Mouse (Mus musculus): ENCODE measurements around the gene Pik3r4.

The Pik3r4 gene

DNA sequence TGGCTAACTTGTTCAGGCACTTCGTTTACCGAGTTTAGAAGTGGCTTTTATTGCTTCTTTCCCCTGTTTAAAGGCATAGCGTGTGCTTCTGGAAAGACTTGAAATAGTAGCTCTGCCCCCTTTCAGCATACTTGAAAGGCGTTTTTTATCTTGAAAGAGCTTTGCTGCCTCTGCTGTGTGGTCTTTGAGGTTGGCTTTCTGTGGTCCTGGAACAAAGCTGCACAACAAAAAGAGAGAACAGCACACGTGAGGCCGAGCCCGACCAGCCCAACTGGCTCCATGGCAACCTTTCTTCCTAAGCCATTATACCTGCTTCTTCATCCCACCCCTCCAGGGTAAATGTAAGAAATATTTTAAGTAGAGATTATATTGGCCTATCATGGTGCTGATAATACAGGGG lies 46.7 kb downstream of the Pik3r4 start:
- ChIA-PET CTCF (interaction anchor here in 2 of 4 experiments (0.6 to 1.9 kb wide), 2 partner anchors 168 to 513 kb away, joined by 3 to 5 read pairs; no protein-coding TSS in a partner anchor), POLR2A (no interaction called here)

DNA sequence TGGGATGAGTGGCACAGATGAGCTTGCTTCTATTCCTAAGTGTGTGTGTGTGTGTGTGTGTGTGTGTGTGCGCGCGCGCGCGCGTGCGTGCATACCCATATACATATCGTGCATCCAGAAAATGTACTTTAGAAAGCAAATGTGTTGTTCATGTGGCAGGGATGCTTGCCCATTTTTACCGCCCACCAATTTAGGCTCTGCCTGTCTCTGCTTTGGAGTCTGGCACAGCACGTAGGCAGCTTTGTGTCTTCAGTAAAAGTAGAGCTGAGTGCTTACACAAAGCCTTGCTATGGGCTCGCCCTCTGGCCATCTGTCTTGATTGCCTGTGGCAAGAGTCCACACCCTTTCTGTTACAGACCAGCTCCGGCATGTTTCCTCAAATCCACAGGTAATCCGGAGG lies 49.7 kb downstream of the Pik3r4 start:
- ChIA-PET POLR2A (interaction anchor here in 2 of 4 experiments (0.5 to 0.6 kb wide), 2 partner anchors 34 to 556 kb away, joined by 3 read pairs; no protein-coding TSS in a partner anchor), CTCF (interaction anchor here in 3 of 4 experiments (0.5 to 3.1 kb wide), 11 partner anchors 9 to 420 kb away, joined by 3 to 32 read pairs (median 4); no protein-coding TSS in a partner anchor)

DNA sequence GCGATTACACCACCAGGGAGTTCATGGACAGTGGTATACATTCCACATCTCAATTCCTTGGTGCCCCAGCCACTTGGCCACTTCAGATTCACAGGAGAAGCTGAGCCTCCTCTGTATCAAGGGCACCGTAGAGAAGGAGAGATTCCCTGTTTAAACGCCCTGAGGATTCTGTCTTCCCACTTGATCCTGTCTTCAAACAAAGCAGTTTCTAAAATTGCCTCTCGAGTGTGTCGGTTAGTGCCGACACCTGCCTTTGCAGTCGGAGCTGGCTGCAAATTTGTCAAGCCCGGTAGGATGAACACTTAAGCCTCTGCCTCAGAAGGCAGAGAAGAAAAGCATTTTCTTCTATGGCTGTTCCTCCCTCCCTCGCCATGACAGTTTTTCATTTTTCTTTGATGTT lies 50.3 kb downstream of the Pik3r4 start:
- POLR2A ChIA-PET: interaction anchor here in 1 of 4 experiments (0.5 kb wide), 1 partner anchor 557 kb away, joined by 3 read pairs; no protein-coding TSS in a partner anchor
- CTCF ChIA-PET: interaction anchor here (0.5 to 3.1 kb wide), 25 partner anchors 9 to 464 kb away, joined by 3 to 32 read pairs (median 5); partner anchors contain the start of genes Col6a6 (in 1 of the 4) and Glyctk (in 1 of the 4)

DNA sequence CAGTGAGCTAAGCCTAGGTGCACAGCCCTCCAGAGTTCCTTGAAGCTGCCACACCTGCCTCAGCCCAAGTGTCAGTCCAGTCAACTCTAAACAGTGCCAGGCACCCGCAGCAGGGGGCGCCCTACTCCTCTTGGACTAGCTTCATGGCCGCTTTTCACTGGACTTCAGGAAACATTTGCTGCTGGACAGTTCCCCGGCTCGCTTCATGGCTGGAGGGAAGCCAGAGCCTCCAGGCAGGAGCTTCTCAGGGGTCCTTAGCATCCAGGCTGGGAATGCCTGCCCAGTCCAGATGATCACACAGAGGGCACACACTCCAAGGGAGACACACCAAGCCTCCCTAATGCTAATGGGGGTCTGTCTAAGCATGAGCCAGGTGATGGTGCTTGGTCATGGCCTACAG lies 51.1 kb downstream of the Pik3r4 start:
- ChIA-PET POLR2A (interaction anchor here in 1 of 4 experiments (1.1 kb wide), 1 partner anchor 13 kb away, joined by 5 read pairs; no protein-coding TSS in a partner anchor), CTCF (interaction anchor here (0.5 to 3.1 kb wide), 56 partner anchors 9 to 728 kb away, joined by 3 to 32 read pairs (median 4); partner anchors contain the start of genes Col6a6 (in 1 of the 4) and Glyctk (in 1 of the 4))

DNA sequence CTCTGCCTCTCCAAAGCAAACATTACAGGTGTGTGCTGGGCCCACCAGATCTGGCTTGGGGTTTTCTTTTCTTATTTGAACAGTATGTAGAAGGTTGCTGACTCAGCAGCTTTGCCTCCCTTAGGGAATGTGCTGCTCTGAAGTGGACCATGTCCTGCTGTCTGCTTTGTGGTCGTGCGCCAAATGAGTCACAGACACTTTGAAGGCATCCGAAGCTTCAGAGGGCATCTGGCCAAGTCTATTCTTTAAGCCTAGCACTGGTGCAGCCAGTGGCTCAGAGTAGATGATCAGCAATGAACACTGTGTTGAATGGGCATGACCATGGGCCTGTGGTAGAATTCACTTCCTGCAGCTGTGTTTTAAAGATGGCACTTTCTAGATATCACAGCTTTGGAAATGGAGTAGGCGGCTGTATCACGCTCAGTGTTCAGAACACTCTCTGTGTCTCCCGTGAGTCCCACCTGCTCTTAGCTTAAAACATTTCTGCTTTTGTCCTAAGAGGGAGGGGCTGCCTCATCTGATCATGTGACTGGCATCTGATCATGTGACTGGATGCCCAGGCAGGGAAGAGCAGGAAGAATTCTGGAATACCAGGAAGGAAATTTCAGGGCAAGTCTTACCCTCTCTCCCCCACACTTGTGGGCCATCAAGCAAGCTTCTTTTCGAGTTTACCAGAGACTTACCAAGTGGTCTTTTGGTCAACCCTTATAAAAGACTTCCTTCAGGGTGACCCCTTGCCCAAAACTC lies 54.2 kb downstream of the Pik3r4 start:
- POLR2A ChIA-PET: interaction anchor here in 1 of 4 experiments (0.5 kb wide), 1 partner anchor 108 kb away, joined by 3 read pairs; no protein-coding TSS in a partner anchor
- CTCF ChIA-PET: interaction anchor here in 1 of 4 experiments (0.5 kb wide), 1 partner anchor 167 kb away, joined by 5 read pairs; no protein-coding TSS in a partner anchor

DNA sequence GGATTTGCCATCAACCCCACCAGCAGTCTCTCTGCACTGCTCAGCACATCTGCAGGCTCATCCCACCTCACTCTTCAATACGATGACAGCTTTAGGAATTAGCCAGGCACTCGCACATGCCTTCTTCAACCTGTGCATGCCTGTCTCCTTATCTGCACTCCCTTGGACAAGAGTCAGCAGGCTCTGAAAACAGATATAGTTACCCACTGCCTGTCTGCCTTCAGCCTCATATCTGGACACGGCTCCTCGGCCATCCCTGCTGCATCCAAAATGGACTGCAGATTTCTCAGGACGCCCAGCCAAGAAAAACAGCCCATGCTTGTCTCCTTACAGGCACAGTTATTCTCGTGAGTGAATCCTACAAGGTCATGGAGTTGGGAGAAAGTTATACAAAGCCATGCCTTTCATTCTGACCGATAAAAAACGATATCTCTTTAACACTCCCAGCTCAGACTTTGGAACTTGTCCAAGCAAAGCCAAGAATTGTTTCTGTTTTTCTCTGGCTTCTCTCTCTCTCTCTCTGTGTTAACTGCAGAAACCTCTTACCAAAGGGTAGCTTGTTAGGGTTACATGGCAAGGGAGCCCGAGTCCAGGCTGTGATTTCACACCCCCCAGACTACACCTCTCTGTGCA lies 55.1 kb downstream of the Pik3r4 start:
- POLR2A ChIA-PET: no interaction called here

DNA sequence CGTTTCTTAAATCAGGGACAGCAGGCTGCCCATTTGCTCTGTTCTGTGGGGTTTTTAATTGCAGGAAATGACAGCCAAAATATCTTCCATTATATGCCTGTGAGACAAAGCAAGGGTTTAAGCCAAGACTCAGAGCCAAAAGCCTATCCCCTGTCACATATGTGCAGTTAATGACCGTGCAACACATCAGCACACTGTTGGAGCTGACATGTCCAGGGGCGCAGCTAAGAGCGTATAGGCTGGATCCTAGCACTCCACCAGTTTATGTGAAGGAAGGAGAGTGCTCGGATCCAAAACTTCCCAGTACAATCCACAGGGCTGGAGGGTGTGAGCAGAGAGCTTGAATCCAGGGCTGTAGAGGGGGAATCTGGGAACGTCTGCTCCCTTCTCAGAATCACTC lies 57.9 kb downstream of the Pik3r4 start:
- ChIA-PET POLR2A (no interaction called here), CTCF (no interaction called here)

More for the DNA sequence above, 55.1 kb downstream of the Pik3r4 start:
- CTCF ChIA-PET: interaction anchor here in 2 of 4 experiments (0.5 to 0.6 kb wide), 2 partner anchors 168 to 444 kb away, joined by 4 to 5 read pairs; no protein-coding TSS in a partner anchor

DNA sequence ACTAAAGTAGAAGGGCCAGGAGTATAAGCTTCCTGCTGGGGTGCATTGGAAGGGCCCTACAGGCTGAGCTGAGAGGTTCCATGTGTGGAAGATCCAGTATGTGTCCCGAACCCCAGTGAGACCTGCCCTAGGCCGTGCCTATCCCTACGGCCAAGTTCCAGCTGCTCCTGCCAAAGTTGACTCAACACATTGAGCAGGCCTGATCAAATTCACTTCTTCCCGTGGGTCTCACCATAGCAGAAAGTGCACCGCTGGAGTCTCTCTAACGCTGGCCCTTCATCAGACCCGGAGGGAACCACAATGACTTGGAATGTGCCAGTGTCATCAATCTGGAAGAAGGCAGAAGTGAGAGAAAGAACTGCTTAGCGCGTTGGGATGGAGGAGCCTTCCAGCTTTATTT lies 59.2 kb downstream of the Pik3r4 start:
- ChIA-PET POLR2A (no interaction called here), CTCF (interaction anchor here in 2 of 4 experiments (0.7 to 1.5 kb wide), 3 partner anchors 8 to 282 kb away, joined by 3 to 4 read pairs (median 4); no protein-coding TSS in a partner anchor)

DNA sequence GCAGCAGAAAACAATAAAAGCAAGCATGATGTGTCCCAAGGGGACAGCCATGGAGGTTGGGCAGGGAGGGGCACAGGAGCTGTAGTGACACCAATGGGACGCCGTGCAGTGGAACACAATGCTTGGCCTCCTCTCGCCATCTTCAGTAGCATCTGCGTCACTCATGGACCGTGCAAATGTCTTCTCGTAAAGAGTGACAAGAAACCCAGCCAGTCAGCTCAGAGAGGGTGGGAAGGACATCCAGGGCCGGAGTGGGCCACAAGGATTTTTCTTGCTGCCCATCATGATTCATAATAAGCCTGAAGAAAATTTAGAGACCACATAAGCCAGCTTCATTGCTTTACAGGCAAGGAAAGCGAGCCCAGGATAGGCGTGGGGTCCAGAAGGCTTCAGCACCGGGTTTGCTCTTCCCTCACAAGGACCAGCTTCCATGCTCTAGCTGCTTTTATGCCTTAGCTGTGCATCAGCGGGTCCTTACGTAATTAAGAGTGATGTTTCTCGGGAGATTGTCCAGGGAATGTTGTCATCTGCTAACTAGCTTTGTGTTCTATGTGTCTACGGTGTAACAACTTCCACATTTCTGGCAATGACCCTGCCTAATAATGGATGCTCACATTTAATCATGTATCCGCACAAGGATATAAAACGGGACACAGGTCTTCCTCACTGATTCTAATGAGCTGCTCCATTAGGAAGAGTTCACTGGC lies 61.6 kb downstream of the Pik3r4 start:
- ChIA-PET POLR2A (no interaction called here), CTCF (interaction anchor here in 1 of 4 experiments (0.6 kb wide), 1 partner anchor 160 kb away, joined by 3 read pairs; no protein-coding TSS in a partner anchor)

DNA sequence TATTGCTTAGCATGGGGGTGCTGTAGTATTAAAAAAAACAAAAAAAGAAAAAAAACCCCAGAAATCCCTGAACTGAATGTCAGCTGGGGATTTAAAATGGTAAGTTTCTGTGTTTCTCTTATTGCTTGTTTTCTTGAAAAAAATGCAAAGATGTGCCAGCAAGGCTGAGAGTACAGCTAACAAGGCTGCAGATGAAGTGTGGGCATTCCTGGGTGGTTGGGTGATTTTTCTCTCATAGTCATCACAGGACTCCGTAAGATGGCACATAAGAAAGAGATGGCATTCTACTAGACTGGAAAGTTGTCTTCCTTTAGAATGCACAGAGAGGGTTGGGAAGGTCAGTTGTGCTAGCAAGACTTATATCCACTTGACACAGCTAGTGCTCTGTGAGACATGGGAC lies 62.2 kb downstream of the Pik3r4 start:
- ChIA-PET CTCF (interaction anchor here in 1 of 4 experiments (0.6 kb wide), 1 partner anchor 159 kb away, joined by 3 read pairs; no protein-coding TSS in a partner anchor), POLR2A (no interaction called here)

DNA sequence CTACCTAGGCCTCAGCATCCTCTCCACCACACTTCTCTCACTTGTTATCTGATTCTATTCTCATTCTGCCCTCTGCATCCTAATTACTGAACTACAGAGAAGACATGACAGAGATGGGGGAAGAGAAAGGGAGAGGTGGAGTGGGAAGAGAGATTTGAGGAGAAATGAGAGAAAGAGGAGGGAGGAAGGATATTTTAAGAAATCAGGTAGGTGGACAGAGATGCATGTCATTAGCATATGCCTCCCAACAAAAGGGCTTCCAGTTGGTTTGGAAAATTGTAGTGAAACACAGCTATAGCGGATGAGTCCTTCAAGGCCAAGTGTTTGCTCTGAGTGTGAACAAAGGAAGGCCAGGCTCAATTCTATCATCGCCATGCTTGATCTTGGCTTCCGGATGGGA lies 69.3 kb downstream of the Pik3r4 start:
- POLR2A ChIA-PET: no interaction called here
- CTCF ChIA-PET: no interaction called here

DNA sequence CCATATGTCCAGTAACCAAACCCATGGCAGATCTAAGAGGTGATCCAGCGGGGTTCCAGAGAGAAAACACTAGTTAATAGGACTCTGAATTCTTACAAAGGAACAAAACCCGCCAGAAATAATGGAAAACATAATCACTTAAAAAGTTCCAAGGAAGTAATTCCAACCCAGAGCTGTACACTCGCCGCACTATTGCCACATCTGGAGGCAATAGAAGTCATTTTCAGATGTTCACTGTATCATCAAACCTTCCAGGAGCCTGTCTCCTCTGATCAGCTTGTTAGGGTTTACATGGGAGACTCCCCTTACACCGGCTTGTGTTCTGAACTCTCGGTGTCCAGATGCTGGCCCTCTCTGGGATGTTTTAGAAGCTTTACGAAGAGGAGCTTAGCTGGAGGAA lies 76.6 kb downstream of the Pik3r4 start:
- CTCF ChIA-PET: no interaction called here
- POLR2A ChIA-PET: interaction anchor here in 1 of 4 experiments (0.6 kb wide), 1 partner anchor 126 kb away, joined by 4 read pairs; no protein-coding TSS in a partner anchor

DNA sequence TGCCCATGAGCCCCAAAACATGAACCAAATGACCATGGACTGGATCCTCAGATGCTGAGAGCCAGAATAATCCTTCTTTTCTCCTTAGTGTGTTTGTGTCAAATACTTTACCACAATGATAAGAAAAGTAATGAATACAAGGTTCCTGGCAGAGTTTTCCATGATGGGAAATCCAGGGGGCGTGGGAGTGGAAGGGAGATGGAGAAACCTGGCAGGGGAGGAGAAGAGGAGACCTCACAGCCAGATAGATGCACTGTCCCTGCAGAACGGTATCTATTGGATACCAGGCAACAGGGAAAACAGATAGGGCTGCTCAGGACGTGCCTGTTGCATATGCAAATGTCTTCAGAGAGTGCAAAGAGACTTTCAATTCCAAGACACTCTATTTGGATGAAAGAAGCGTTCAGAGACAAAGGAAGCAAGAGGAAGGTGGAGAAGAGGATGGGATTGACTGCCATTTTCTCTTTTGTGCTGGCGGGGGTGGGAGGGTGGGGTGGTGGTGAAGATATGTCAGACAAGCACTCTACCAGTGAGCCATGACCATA lies 77.1 kb downstream of the Pik3r4 start:
- POLR2A ChIA-PET: no interaction called here
- CTCF ChIA-PET: interaction anchor here in 1 of 4 experiments (0.6 kb wide), 1 partner anchor 1927 kb away, joined by 4 read pairs; no protein-coding TSS in a partner anchor

DNA sequence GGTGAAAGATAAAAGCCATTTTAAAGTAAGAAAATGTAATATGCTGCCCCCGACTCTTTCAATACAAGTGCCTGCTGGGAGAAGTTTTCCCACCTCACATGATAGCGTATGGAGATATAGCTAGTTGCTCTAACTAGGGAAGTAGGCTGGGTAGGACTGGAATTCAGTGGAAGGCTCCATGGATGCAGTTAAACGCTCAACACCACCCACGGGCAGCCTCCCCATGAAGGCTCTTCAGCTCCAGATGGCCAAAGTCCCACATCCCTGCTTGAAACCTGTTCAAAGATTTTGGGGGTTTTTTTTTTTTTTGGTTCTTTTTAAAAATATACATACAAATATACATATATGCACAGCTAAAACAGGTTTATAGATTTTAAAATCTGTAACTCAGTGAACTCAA lies 77.7 kb downstream of the Pik3r4 start:
- ChIA-PET POLR2A (no interaction called here), CTCF (interaction anchor here in 1 of 4 experiments (0.6 kb wide), 1 partner anchor 1926 kb away, joined by 4 read pairs; no protein-coding TSS in a partner anchor)

DNA sequence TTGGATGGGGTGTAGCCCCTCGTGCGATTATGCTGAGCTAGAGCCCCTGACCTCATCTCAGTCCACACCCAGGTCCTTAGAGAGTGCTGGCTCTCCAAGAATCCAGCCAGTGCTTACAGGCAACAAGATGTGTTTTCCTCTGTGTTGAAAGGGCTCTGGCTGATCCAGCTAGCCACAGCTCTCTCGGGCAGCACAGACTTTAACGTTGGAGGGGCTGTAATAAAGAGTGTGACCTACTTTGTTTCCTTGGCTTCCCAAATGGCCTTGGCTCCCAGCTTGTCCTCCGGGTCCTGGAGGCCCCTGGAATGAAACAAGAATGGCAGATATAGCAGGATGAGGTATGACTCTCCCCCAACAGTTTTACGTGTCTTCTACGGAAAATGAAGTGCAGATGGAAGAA lies 89.2 kb downstream of the Pik3r4 start:
- POLR2A ChIA-PET: interaction anchor here in 1 of 4 experiments (0.5 kb wide), 1 partner anchor 92 kb away, joined by 5 read pairs; no protein-coding TSS in a partner anchor
- CTCF ChIA-PET: no interaction called here

DNA sequence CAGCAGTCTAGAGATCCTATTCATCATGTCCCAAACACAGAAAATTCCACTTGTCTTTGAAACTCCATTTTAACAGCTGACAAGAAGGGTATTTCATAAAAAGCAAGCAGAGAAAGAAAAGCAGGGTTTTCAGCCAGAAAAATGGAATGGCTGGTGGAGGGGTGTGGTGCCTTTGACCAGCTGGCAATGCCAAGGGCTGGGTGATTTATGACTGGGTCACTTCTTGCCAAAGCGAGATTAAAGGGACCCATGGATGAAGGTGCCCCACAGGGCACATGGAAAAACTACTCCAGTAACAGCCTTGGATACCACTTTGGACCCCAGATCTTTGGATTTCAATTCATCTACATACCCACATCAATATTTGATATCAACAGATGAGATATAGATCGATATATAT lies 91.9 kb downstream of the Pik3r4 start:
- ChIA-PET CTCF (no interaction called here), POLR2A (no interaction called here)

DNA sequence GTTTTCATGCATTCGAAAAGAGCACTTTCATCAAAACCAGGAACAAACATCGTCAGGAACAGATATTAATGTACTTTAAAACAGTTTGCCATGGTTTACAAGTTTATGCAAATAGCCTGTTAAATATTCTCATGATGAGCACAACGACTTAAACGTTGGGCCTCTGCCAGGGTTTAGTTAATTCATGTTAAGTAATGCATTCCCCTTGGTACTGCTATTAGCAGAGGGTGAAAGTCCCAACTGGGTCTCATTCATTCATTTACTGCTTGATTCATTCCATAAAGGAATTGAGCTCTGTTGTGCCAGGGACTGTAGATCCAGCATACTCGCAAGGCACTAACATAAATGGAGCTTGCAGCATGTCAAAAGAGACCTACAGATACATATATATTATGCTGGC lies 92.4 kb downstream of the Pik3r4 start:
- CTCF ChIA-PET: interaction anchor here in 1 of 4 experiments (0.6 to 0.9 kb wide), 2 partner anchors 41 to 1261 kb away, joined by 3 read pairs; no protein-coding TSS in a partner anchor
- POLR2A ChIA-PET: interaction anchor here in 1 of 4 experiments (0.6 kb wide), 1 partner anchor 232 kb away, joined by 3 read pairs; no protein-coding TSS in a partner anchor
